Comparison of ENCODE assay signal across 8 mouse cellular contexts in genomic region chr12:83114396-83115053, GRCm38 (mm10).
DNase-seq lines count a peak whose midpoint lies in the region; ATAC-seq and TF ChIP-seq lines count a peak whose summit lies in the region.

No protein-coding gene starts in this region.

- H3K27me3 ChIP-seq in heart, embryonic 10.5 days (ENCODE audit: insufficient read depth, poor library complexity, severe bottlenecking) = no peaks in the 10 kb centered on the region
- no peaks in the 10 kb centered on the region for H3K27me3 ChIP-seq in hindbrain, embryonic 13.5 days
- H3K27me3 ChIP-seq in midbrain, embryonic 11.5 days (ENCODE audit: control insufficient read depth, insufficient read depth, low read length) = no peaks in the 10 kb centered on the region

- H3K4me1 ChIP-seq in heart, embryonic 10.5 days = peaks cover 41% of the 10 kb centered on the region
- H3K4me1 ChIP-seq in hindbrain, embryonic 13.5 days (replicated peaks) = peaks cover 32% of the 10 kb centered on the region
- peaks cover 6% of the 10 kb centered on the region for H3K4me1 ChIP-seq in midbrain, embryonic 11.5 days (ENCODE audit: control insufficient read depth, insufficient read depth, low read length)

- DNase-seq in heart, adult 18-20 months = peak; percentile 51 to 86
- no peak for DNase-seq in heart, embryonic 10.5 days (ENCODE audit: low spot score)
- DNase-seq in brain, embryonic 14.5 days (ENCODE audit: low read depth) = peak; percentile 83
- DNase-seq in fibroblast of lung, adult 2 months (ENCODE audit: low read depth) = peak; percentile 7
- peak; percentile 62 to 73 for DNase-seq in layer of hippocampus, postnatal 36 days
- DNase-seq in midbrain, embryonic 11.5 days (ENCODE audit: low spot score, missing footprints) = peak; percentile 94
- DNase-seq in spleen, postnatal 10 days (ENCODE audit: low spot score in 2 of 2) = peak; percentile 66 to 79

- no peaks in the 10 kb centered on the region for H3K9me3 ChIP-seq in heart, embryonic 10.5 days
- H3K9me3 ChIP-seq in hindbrain, embryonic 13.5 days = no peaks in the 10 kb centered on the region
- no peaks in the 10 kb centered on the region for H3K9me3 ChIP-seq in midbrain, embryonic 11.5 days (ENCODE audit: control insufficient read depth, low read length)

- no peak for TF ChIP-seq POLR2A in brain, embryonic 14.5 days (IDR thresholded peaks at IDR 0.05; ENCODE audit: borderline replicate concordance, extremely low read depth, insufficient read depth, insufficient read length, poor library complexity, severe bottlenecking)

- no peak overlapping the region for H3K4me3 ChIP-seq in heart, embryonic 10.5 days
- no peak overlapping the region for H3K4me3 ChIP-seq in hindbrain, embryonic 13.5 days
- H3K4me3 ChIP-seq in midbrain, embryonic 11.5 days (ENCODE audit: low read depth, low read length) = no peak overlapping the region

- no peak overlapping the region for H3K27ac ChIP-seq in heart, embryonic 10.5 days
- no peak overlapping the region for H3K27ac ChIP-seq in hindbrain, embryonic 13.5 days
- H3K27ac ChIP-seq in midbrain, embryonic 11.5 days (ENCODE audit: low read depth, low read length) = no peak overlapping the region

- H3K9ac ChIP-seq in hindbrain, embryonic 13.5 days = no peak overlapping the region
- H3K9ac ChIP-seq in midbrain, embryonic 11.5 days (ENCODE audit: low read length) = no peak overlapping the region

- 48% methylated on average over 5 of the region's 5 CpGs for WGBS in heart, embryonic 10.5 days
- WGBS in hindbrain, embryonic 13.5 days = 43% methylated on average over 5 of the region's 5 CpGs
- 49% methylated on average over 5 of the region's 5 CpGs for WGBS in midbrain, embryonic 11.5 days

- TF ChIP-seq CTCF in brain, embryonic 14.5 days (IDR thresholded peaks at IDR 0.05; ENCODE audit: borderline replicate concordance, extremely low read depth, insufficient read depth, insufficient read length) = peak; percentile 89

- peak; percentile 59; the same call in 1 of the 2 replicates for ATAC-seq in hindbrain, embryonic 13.5 days (ENCODE audit: low FRiP score)
- peak; percentile 54; the same call in 1 of the 2 replicates for ATAC-seq in midbrain, embryonic 11.5 days (ENCODE audit: low FRiP score)

- H3K4me2 ChIP-seq in hindbrain, embryonic 13.5 days = no peak overlapping the region
- H3K4me2 ChIP-seq in midbrain, embryonic 11.5 days = no peak overlapping the region

- H3K36me3 ChIP-seq in heart, embryonic 10.5 days = no peaks in the 10 kb centered on the region
- no peaks in the 10 kb centered on the region for H3K36me3 ChIP-seq in hindbrain, embryonic 13.5 days
- H3K36me3 ChIP-seq in midbrain, embryonic 11.5 days (ENCODE audit: control insufficient read depth, insufficient read depth, low read length) = no peaks in the 10 kb centered on the region
